22 mouse cellular contexts compared by ENCODE assay signal in the genomic region with DNA sequence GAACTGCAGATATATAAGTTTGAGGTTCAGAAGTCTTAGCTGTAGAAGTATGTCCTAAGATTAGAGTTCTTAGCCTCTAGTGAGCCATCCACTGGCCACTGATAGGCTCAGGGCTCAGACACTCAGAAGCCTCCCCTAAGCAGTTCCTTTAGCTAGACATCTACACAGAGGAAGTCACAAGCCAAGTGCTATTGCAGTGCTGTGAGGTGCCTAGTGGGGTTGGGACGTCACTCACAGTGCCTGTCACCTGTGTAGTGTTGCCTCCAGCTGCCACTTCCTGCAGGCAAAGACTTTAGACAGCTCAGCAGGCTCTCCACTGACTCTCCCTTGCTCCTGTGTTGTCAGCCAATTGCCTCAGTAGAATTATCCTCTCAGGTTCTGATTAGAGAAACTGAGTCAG.
DNase-seq lines count a peak whose midpoint lies in the region; ATAC-seq and TF ChIP-seq lines count a peak whose summit lies in the region.
"Had no signal": no experiment of that assay in that cellular context is flagged by ENCODE, and none has a peak within 500 bp of the region (broad histone marks: within the 10 kb centered on the region; RNA-seq: fewer than 3 reads in every experiment).

No protein-coding gene starts in this region.

- TF ChIP-seq POLR2A in cerebellum, adult 2 months (IDR thresholded peaks at IDR 0.05; ENCODE audit: borderline replicate concordance, insufficient read depth, low read length), result no peak

- no peaks in the 10 kb centered on the region for H3K4me1 ChIP-seq in midbrain, postnatal 0 days (ENCODE audit: insufficient read depth, low read length)
- no peaks in the 10 kb centered on the region for H3K4me1 ChIP-seq in cerebellum, adult 2 months (ENCODE audit: control insufficient read depth, insufficient read depth, low read length)
- H3K4me1 ChIP-seq: embryonic facial prominence, embryonic 13.5 days; forebrain, embryonic 15.5 days; heart, embryonic 10.5 days; hindbrain, embryonic 15.5 days; liver, embryonic 13.5 days; lung, embryonic 15.5 days; midbrain, embryonic 13.5 days had no signal

- peak; percentile 42; the same call in 1 of the 2 replicates for ATAC-seq in megakaryocyte progenitor cell, adult 5-6 weeks (replicated peaks; ENCODE audit: poor library complexity)
- no peak for ATAC-seq in midbrain, postnatal 0 days (ENCODE audit: low FRiP score)
- ATAC-seq: forebrain, embryonic 15.5 days; intestine, embryonic 16.5 days; midbrain, embryonic 13.5 days had no signal

- H3K9ac ChIP-seq in midbrain, postnatal 0 days (replicated peaks; ENCODE audit: low read length, poor library complexity, severe bottlenecking), result no peak overlapping the region
- H3K9ac ChIP-seq: embryonic facial prominence, embryonic 13.5 days; forebrain, embryonic 15.5 days; hindbrain, embryonic 15.5 days; limb, embryonic 12.5 days; liver, embryonic 13.5 days; lung, embryonic 15.5 days; midbrain, embryonic 13.5 days had no signal

- no peak overlapping the region for H3K27ac ChIP-seq in midbrain, postnatal 0 days (ENCODE audit: low read depth, low read length)
- H3K27ac ChIP-seq in cerebellum, adult 2 months (ENCODE audit: insufficient read depth, low read length), result no peak overlapping the region
- H3K27ac ChIP-seq: embryonic facial prominence, embryonic 13.5 days; forebrain, embryonic 15.5 days; heart, embryonic 10.5 days; hindbrain, embryonic 15.5 days; limb, embryonic 12.5 days; liver, embryonic 13.5 days; lung, embryonic 15.5 days; macrophage; midbrain, embryonic 13.5 days had no signal

- no peaks in the 10 kb centered on the region for H3K9me3 ChIP-seq in midbrain, postnatal 0 days (ENCODE audit: low read length)
- H3K9me3 ChIP-seq: embryonic facial prominence, embryonic 13.5 days; forebrain, embryonic 15.5 days; G1E; hindbrain, embryonic 15.5 days; limb, embryonic 12.5 days; liver, embryonic 13.5 days; lung, embryonic 15.5 days; midbrain, embryonic 13.5 days had no signal

- 59% methylated on average over 1 of the region's 1 CpGs for WGBS in midbrain, postnatal 0 days
- WGBS in cerebellum, adult 2 months, result 48% methylated on average over 1 of the region's 1 CpGs

- no peaks in the 10 kb centered on the region for H3K36me3 ChIP-seq in midbrain, postnatal 0 days (ENCODE audit: insufficient read depth, low read length)
- H3K36me3 ChIP-seq: embryonic facial prominence, embryonic 13.5 days; forebrain, embryonic 15.5 days; G1E; heart, embryonic 10.5 days; hindbrain, embryonic 15.5 days; limb, embryonic 12.5 days; liver, embryonic 13.5 days; lung, embryonic 15.5 days; midbrain, embryonic 13.5 days had no signal

- no peaks in the 10 kb centered on the region for H3K27me3 ChIP-seq in midbrain, postnatal 0 days (ENCODE audit: insufficient read depth, low read length)
- H3K27me3 ChIP-seq in cerebellum, adult 2 months (ENCODE audit: control insufficient read depth, insufficient read depth, low read length), result no peaks in the 10 kb centered on the region
- H3K27me3 ChIP-seq: embryonic facial prominence, embryonic 13.5 days; forebrain, embryonic 15.5 days; hindbrain, embryonic 15.5 days; limb, embryonic 12.5 days; liver, embryonic 13.5 days; lung, embryonic 15.5 days; midbrain, embryonic 13.5 days had no signal

- no peak overlapping the region for H3K4me3 ChIP-seq in midbrain, postnatal 0 days (ENCODE audit: low read depth, low read length)
- no peak overlapping the region for H3K4me3 ChIP-seq in cerebellum, adult 2 months (replicated peaks; ENCODE audit: insufficient read depth, low read depth, low read length)
- H3K4me3 ChIP-seq: embryonic facial prominence, embryonic 13.5 days; forebrain, embryonic 15.5 days; heart, embryonic 10.5 days; hindbrain, embryonic 15.5 days; limb, embryonic 12.5 days; liver, embryonic 13.5 days; lung, embryonic 15.5 days; midbrain, embryonic 13.5 days had no signal

- no peak overlapping the region for H3K4me2 ChIP-seq in midbrain, postnatal 0 days (ENCODE audit: low read depth, low read length, poor library complexity, severe bottlenecking)
- H3K4me2 ChIP-seq: embryonic facial prominence, embryonic 13.5 days; forebrain, embryonic 15.5 days; hindbrain, embryonic 15.5 days; limb, embryonic 12.5 days; liver, embryonic 13.5 days; lung, embryonic 15.5 days; midbrain, embryonic 13.5 days had no signal

- no peak for TF ChIP-seq CTCF in midbrain, postnatal 0 days (IDR thresholded peaks at IDR 0.05)
- no peak for TF ChIP-seq CTCF in cerebellum, adult 2 months (IDR thresholded peaks at IDR 0.05; ENCODE audit: borderline replicate concordance, insufficient read depth, low read depth, low read length)

- DNase-seq in CD4-positive helper T cell, adult 2 months (ENCODE audit: low read depth, low spot score), result peak; percentile 64
- DNase-seq in CD8-positive naive resting alpha-beta T cell, adult 2 months (ENCODE audit: low read depth in 2 of 2, low spot score in 2 of 2), result peak; percentile 21 to 28
- peak; percentile 71 to 77 for DNase-seq in thymus, postnatal 10 days (ENCODE audit: low spot score in 2 of 2)
- no peak for DNase-seq in midbrain, postnatal 0 days (ENCODE audit: low spot score)
- DNase-seq in adrenal gland, postnatal 10 days, result no peak
- no peak for DNase-seq in cerebellum, adult 2 months
- DNase-seq: adrenal gland, postnatal 36 days; B cell, adult 2 months; cerebellum, adult 11-12 months; heart, postnatal 14 days; liver, embryonic 13.5 days had no signal

Comparison
In these comparisons a context has a peak if more than half of its experiments do, and no peak if none do; other contexts are left out.
1. DNase-seq: peak in CD4-positive helper T cell, adult 2 months (single experiment), CD8-positive naive resting alpha-beta T cell, adult 2 months (2 of 2) and thymus, postnatal 10 days (2 of 2); none in midbrain, postnatal 0 days (single experiment), adrenal gland, postnatal 10 days (single experiment) and cerebellum, adult 2 months (0 of 2).